Mouse (Mus musculus) embryonic facial prominence, embryonic 15.5 days (tissue): ENCODE results near the gene Wfdc18. TPM values are rescaled to one million over a fixed set of nuclear protein-coding genes. Genes with fewer than 3 reads are reported as not detected.

Experiments used
- ATAC-seq: fragments of 200-750 bp; cut with Nextera tagmentation; 2 replicates; pipeline ENCODE4 v1.8.0; 2017; ENCODE audit warnings: low read depth, moderate TSS enrichment; ENCODE audit not compliant: insufficient number of reproducible peaks, low FRiP score, low TSS enrichment
- H3K27ac ChIP-seq: fragments of 300-500 bp; sonication (generic); replicated peaks from 2 replicates; pipeline ENCODE4 v1.5.1; 2015; ENCODE audit warnings: mild to moderate bottlenecking, inconsistent platforms
- H3K27me3 ChIP-seq: fragments of 300-500 bp; sonication (generic); 2 replicates; pipeline ENCODE4 v1.6.1; 2015; ENCODE audit warnings: inconsistent platforms
- H3K36me3 ChIP-seq: fragments of 300-500 bp; sonication (generic); 2 replicates; pipeline ENCODE4 v1.6.1; 2015; ENCODE audit warnings: mild to moderate bottlenecking, inconsistent platforms
- H3K4me1 ChIP-seq: fragments of 300-500 bp; sonication (generic); 2 replicates; pipeline ENCODE4 v1.6.1; 2015; ENCODE audit warnings: inconsistent platforms
- H3K4me2 ChIP-seq: fragments of 300-500 bp; sonication (generic); replicated peaks from 2 replicates; pipeline ENCODE4 v1.6.1; 2015; ENCODE audit warnings: mild to moderate bottlenecking, inconsistent platforms
- H3K4me3 ChIP-seq: fragments of 300-500 bp; sonication (generic); replicated peaks from 2 replicates; pipeline ENCODE4 v1.5.1; 2015; ENCODE audit warnings: mild to moderate bottlenecking, inconsistent platforms
- H3K9ac ChIP-seq: fragments of 300-500 bp; sonication (generic); 2 replicates; pipeline ENCODE4 v1.6.1; 2015; ENCODE audit warnings: inconsistent platforms
- H3K9me3 ChIP-seq: fragments of 300-500 bp; sonication (generic); replicated peaks from 2 replicates; pipeline ENCODE4 v1.6.1; 2016; ENCODE audit warnings: inconsistent platforms
- WGBS: fragments of 180-500 bp; shearing (Covaris S2); methylation state at CpG from one replicate; pipeline ENCODE4 v1.1.7; 2015; 5-methylcytosine and 5-hydroxymethylcytosine counted together
- polyA plus RNA-seq: library from polyadenylated mRNA; unstranded; fragments of >200 nt; fragmentation: Nextera tagmentation; extraction: Ambion mirVana; gene quantifications from 2 replicates; pipeline ENCODE4 v1.2.1, GENCODE M21; 2015

The Wfdc18 gene
- polyA plus RNA-seq, 1 experiment from 2014 or later, result 16.8 TPM

- no peak for ATAC-seq
- H3K9ac ChIP-seq, result no peak overlapping the region
- no peak overlapping the region for H3K4me3 ChIP-seq
- no peaks in the 10 kb centered on the region for H3K4me1 ChIP-seq
- H3K4me2 ChIP-seq, result no peak overlapping the region
- H3K27ac ChIP-seq, result no peak overlapping the region
- no peaks in the 10 kb centered on the region for H3K9me3 ChIP-seq
- no peaks in the 10 kb centered on the region for H3K36me3 ChIP-seq
- H3K27me3 ChIP-seq, result no peaks in the 10 kb centered on the region
Measured at GRCm38 (mm10) chr11:83720766-83721165, 12.0 kb downstream of the Wfdc18 start.

GRCm38 (mm10) chr11:83728757-83729432, 20.1 kb downstream of the Wfdc18 start:
- Histone ChIP-seq H3K4me1 (no peaks in the 10 kb centered on the region), H3K27me3 (no peaks in the 10 kb centered on the region), H3K36me3 (no peaks in the 10 kb centered on the region), H3K4me2 (no peak overlapping the region), H3K9me3 (no peaks in the 10 kb centered on the region), H3K9ac (no peak overlapping the region), H3K27ac (no peak overlapping the region), H3K4me3 (no peak overlapping the region)
- 65% methylated on average over 3 of the region's 3 CpGs for WGBS
- ATAC-seq, result no peak

GRCm38 (mm10) chr11:83731116-83731515, 22.3 kb downstream of the Wfdc18 start:
- WGBS, result 77% methylated on average over 1 of the region's 1 CpGs

GRCm38 (mm10) chr11:83733071-83733640, 24.3 kb downstream of the Wfdc18 start:
- Histone ChIP-seq H3K9ac (no peak overlapping the region), H3K27me3 (no peaks in the 10 kb centered on the region), H3K9me3 (no peaks in the 10 kb centered on the region), H3K4me2 (no peak overlapping the region), H3K4me1 (no peaks in the 10 kb centered on the region), H3K36me3 (no peaks in the 10 kb centered on the region), H3K4me3 (no peak overlapping the region), H3K27ac (no peak overlapping the region)
- no peak for ATAC-seq
- WGBS, result 73% methylated on average over 5 of the region's 5 CpGs

More at GRCm38 (mm10) chr11:83731116-83731515, 22.3 kb downstream of the Wfdc18 start:
- Histone ChIP-seq H3K4me3 (no peak overlapping the region), H3K27me3 (no peaks in the 10 kb centered on the region), H3K9ac (no peak overlapping the region), H3K36me3 (no peaks in the 10 kb centered on the region), H3K27ac (no peak overlapping the region), H3K4me1 (no peaks in the 10 kb centered on the region), H3K4me2 (no peak overlapping the region), H3K9me3 (no peaks in the 10 kb centered on the region)
- no peak for ATAC-seq

GRCm38 (mm10) chr11:83734215-83734614, 25.4 kb downstream of the Wfdc18 start:
- Histone ChIP-seq H3K4me1 (no peaks in the 10 kb centered on the region), H3K9me3 (no peaks in the 10 kb centered on the region), H3K4me2 (no peak overlapping the region), H3K36me3 (no peaks in the 10 kb centered on the region), H3K27me3 (no peaks in the 10 kb centered on the region), H3K27ac (no peak overlapping the region), H3K4me3 (no peak overlapping the region), H3K9ac (no peak overlapping the region)
- 78% methylated on average over 1 of the region's 1 CpGs for WGBS
- ATAC-seq, result no peak

- 67% methylated on average over 2 of the region's 2 CpGs for WGBS
- Histone ChIP-seq H3K27ac (no peak overlapping the region), H3K36me3 (no peaks in the 10 kb centered on the region), H3K9ac (no peak overlapping the region), H3K27me3 (peaks cover 3% of the 10 kb centered on the region; the same call in 1 of the 2 replicates), H3K4me2 (no peak overlapping the region), H3K4me3 (no peak overlapping the region), H3K4me1 (no peaks in the 10 kb centered on the region), H3K9me3 (no peaks in the 10 kb centered on the region)
- ATAC-seq, result no peak
Measured at GRCm38 (mm10) chr11:83735881-83736280, 27.1 kb downstream of the Wfdc18 start.

DNA sequence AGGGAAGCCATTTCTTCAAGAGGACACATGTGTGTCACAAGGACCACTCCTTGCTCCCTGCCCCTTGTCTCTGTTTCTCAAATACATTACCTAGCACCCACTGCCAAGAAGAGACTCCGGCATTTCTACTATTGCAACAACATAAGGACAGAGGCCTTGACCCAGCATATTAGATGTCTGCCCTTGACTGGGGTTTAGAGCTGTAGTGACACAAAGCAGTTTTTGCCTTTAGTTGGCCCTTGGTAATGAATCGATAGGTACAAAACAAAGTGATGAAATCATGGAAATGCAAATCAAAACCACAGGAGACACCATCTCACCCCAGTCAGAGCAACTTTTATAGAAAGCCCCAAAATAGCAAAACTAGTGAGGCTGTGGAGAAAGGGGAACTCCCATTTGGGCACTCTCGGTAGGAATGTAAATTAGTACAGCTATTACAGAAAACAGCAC, 28.3 kb downstream of the Wfdc18 start:
- H3K4me2 ChIP-seq, result no peak overlapping the region
- H3K9me3 ChIP-seq, result no peaks in the 10 kb centered on the region
- peaks cover 13% of the 10 kb centered on the region; the same call in 1 of the 2 replicates for H3K27me3 ChIP-seq
- H3K36me3 ChIP-seq, result no peaks in the 10 kb centered on the region
- WGBS, result 67% methylated on average over 3 of the region's 3 CpGs
- no peak overlapping the region for H3K4me3 ChIP-seq
- no peak for ATAC-seq
- no peak overlapping the region for H3K27ac ChIP-seq
- no peak overlapping the region for H3K9ac ChIP-seq
- H3K4me1 ChIP-seq, result no peaks in the 10 kb centered on the region

DNA sequence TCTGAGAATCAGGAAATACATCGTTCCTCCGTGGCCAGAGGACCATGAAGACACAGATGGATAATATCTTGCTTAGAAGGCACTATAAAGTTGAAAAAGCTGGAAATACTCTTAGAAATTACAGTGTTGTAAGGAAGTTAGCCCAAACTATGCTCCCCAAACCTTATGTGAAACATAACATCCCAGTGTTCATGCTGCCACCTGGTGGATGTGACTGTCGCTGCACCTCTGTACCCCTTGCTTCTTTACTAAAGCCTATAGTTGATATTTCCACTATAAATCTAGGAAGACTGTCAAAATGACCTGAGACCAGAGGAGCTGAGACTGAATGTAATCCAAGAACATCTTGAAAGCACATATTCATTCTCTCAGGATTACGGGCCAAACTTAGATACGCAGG, 30.4 kb downstream of the Wfdc18 start:
- H3K4me1 ChIP-seq, result no peaks in the 10 kb centered on the region
- H3K27ac ChIP-seq, result no peak overlapping the region
- no peak overlapping the region for H3K4me2 ChIP-seq
- peaks cover 13% of the 10 kb centered on the region; the same call in 1 of the 2 replicates for H3K27me3 ChIP-seq
- no peaks in the 10 kb centered on the region for H3K36me3 ChIP-seq
- ATAC-seq, result no peak
- 25% methylated on average over 5 of the region's 5 CpGs for WGBS
- H3K9ac ChIP-seq, result no peak overlapping the region
- H3K4me3 ChIP-seq, result no peak overlapping the region
- no peaks in the 10 kb centered on the region for H3K9me3 ChIP-seq

- ATAC-seq, result no peak
- Histone ChIP-seq H3K27ac (no peak overlapping the region), H3K4me1 (no peaks in the 10 kb centered on the region), H3K36me3 (no peaks in the 10 kb centered on the region), H3K4me2 (no peak overlapping the region), H3K9me3 (no peaks in the 10 kb centered on the region), H3K4me3 (no peak overlapping the region), H3K9ac (no peak overlapping the region), H3K27me3 (peaks cover 18% of the 10 kb centered on the region; the same call in 1 of the 2 replicates)
- WGBS, result 78% methylated on average over 4 of the region's 4 CpGs
Measured at GRCm38 (mm10) chr11:83740443-83740991, 31.7 kb downstream of the Wfdc18 start.

DNA sequence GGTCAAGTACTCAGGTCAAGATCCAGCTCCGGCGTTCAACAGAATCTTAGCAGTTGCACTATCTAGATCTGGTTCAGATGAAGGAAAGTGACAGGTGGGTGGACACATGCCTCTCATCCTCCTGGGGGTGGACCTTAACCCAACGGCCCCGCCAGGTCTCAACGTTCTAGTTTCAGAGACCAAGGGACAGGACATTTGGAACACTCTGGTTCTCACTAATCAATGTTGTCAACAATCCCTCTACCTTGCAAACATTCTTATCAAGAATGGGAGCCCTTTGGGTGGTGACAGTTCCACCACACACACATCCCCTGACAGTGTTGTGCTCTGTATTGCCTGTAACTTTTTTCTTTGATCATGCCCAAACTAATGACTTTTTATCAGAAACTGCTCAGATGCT, 33.0 kb downstream of the Wfdc18 start:
- no peak overlapping the region for H3K4me3 ChIP-seq
- no peak for ATAC-seq
- no peaks in the 10 kb centered on the region for H3K4me1 ChIP-seq
- no peaks in the 10 kb centered on the region for H3K36me3 ChIP-seq
- no peak overlapping the region for H3K27ac ChIP-seq
- H3K9ac ChIP-seq, result no peak overlapping the region
- no peaks in the 10 kb centered on the region for H3K9me3 ChIP-seq
- peaks cover 18% of the 10 kb centered on the region; the same call in 1 of the 2 replicates for H3K27me3 ChIP-seq
- 74% methylated on average over 5 of the region's 5 CpGs for WGBS
- H3K4me2 ChIP-seq, result no peak overlapping the region

GRCm38 (mm10) chr11:83742731-83743355, 34.0 kb downstream of the Wfdc18 start:
- Histone ChIP-seq H3K4me2 (no peak overlapping the region), H3K27me3 (peaks cover 20% of the 10 kb centered on the region; the same call in 1 of the 2 replicates), H3K27ac (no peak overlapping the region), H3K4me3 (no peak overlapping the region), H3K36me3 (no peaks in the 10 kb centered on the region), H3K4me1 (no peaks in the 10 kb centered on the region), H3K9ac (no peak overlapping the region), H3K9me3 (no peaks in the 10 kb centered on the region)
- no peak for ATAC-seq
- 59% methylated on average over 9 of the region's 9 CpGs for WGBS
